Mouse (Mus musculus) spleen, adult 2 months (tissue): ENCODE results near the gene Lrrc1.

ENCODE experiments used
- CTCF ChIP-seq: fragments of 200-500 bp; IDR thresholded peaks from 2 replicates; pipeline ENCODE4 v1.5.1; 2011; ENCODE audit warnings: mild to moderate bottlenecking, inconsistent platforms; ENCODE audit not compliant: insufficient read depth, insufficient read length, insufficient replicate concordance; ENCODE audit errors: extremely low read depth
- POLR2A ChIP-seq: fragments of 200-500 bp; IDR thresholded peaks from 2 replicates; pipeline ENCODE4 v1.6.1; 2011; ENCODE audit warnings: low read depth, low read length, inconsistent platforms

GRCm38 (mm10) chr9:77460408-77460807, 84.3 kb downstream of the Lrrc1 start:
- TF ChIP-seq CTCF, result no peak
- no peak for TF ChIP-seq POLR2A
